Mouse (Mus musculus) neural tube, embryonic 15.5 days (tissue): ENCODE data around the gene Rps3a1. TPM values are rescaled to one million over a fixed set of nuclear protein-coding genes. Genes with fewer than 3 reads are reported as not detected.

Source experiments
- ATAC-seq: fragments of 200-750 bp; cut with Nextera tagmentation; 2 replicates; pipeline ENCODE4 v1.8.0; 2017; ENCODE audit warnings: mild to moderate bottlenecking, moderate TSS enrichment, moderate library complexity; ENCODE audit not compliant: low FRiP score
- H3K27ac ChIP-seq: fragments of 300-500 bp; sonication (generic); replicated peaks from 2 replicates; pipeline ENCODE4 v1.5.1; 2015; ENCODE audit warnings: mild to moderate bottlenecking, inconsistent platforms
- H3K27me3 ChIP-seq: fragments of 300-500 bp; sonication (generic); replicated peaks from 2 replicates; pipeline ENCODE4 v1.6.1; 2015; ENCODE audit warnings: inconsistent platforms
- H3K36me3 ChIP-seq: fragments of 300-500 bp; sonication (generic); 2 replicates; pipeline ENCODE4 v1.6.1; 2015; ENCODE audit warnings: inconsistent platforms
- H3K4me1 ChIP-seq: fragments of 300-500 bp; sonication (generic); 2 replicates; pipeline ENCODE4 v1.6.1; 2015; ENCODE audit warnings: inconsistent platforms
- H3K4me2 ChIP-seq: fragments of 300-500 bp; sonication (generic); 2 replicates; pipeline ENCODE4 v1.6.1; 2015; ENCODE audit warnings: inconsistent platforms, mild to moderate bottlenecking, moderate library complexity
- H3K4me3 ChIP-seq: fragments of 300-500 bp; sonication (generic); replicated peaks from 2 replicates; pipeline ENCODE4 v1.5.1; 2015; ENCODE audit warnings: mild to moderate bottlenecking, inconsistent platforms
- H3K9ac ChIP-seq: fragments of 300-500 bp; sonication (generic); replicated peaks from 2 replicates; pipeline ENCODE4 v1.6.1; 2015; ENCODE audit warnings: mild to moderate bottlenecking, inconsistent platforms
- H3K9me3 ChIP-seq: fragments of 300-500 bp; sonication (generic); replicated peaks from 2 replicates; pipeline ENCODE4 v1.6.1; 2016; ENCODE audit warnings: inconsistent platforms
- WGBS: fragments of 180-500 bp; shearing (Covaris S2); methylation state at CpG from one replicate; pipeline ENCODE4 v1.1.7; 2015; ENCODE audit warnings: mixed read lengths; 5-methylcytosine and 5-hydroxymethylcytosine counted together
- polyA plus RNA-seq: library from polyadenylated mRNA; unstranded; fragments of >200 nt; fragmentation: Nextera tagmentation; extraction: Ambion mirVana; gene quantifications from 2 replicates; pipeline ENCODE4 v1.2.1, GENCODE M21; 2015

Rps3a1 gene
- 534 and 720 TPM in 2 replicates for polyA plus RNA-seq

DNA sequence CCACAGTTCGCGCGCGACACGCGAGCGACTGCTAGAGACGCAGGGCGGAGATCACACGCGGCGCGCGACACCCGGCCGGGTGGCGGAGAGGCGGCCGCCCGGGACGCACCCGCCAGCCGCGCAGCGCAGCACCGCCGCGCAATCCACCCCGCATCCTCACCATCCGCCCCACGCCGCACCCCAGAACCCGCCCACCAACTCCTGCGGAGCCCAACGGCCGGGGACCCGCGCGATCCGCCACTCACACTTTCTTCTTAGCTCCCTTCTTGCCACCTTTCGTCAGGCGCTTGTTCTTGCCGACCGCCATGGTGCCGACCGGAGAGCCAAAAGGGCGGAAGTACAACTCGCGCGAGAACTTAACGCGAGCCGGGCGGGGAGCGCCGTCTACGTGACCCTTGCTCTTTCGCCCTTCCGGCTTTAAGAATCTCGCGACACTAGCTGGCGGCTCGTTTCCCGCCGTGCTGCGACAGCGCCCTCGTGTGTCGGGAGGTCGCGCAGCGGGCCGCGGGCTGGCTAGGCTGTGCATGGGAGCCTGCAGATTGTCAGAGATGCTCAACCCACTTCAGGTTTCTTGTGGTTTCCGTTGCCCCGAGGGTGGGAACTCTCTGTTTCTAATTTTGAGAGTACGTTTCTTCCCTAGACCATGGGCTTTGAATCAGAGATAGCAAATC lies at the start of gene Rps3a1:
Rps3a1 (minus strand) TSS at position 440 of the 671 bp plus-strand sequence.
- no peaks in the 10 kb centered on the region for H3K27me3 ChIP-seq
- H3K27ac ChIP-seq = peak within 1 kb of the TSS; percentile 87
- H3K4me2 ChIP-seq = peak within 1 kb of the TSS; percentile 62
- WGBS = under 1% methylated on average over 77 of the region's 77 CpGs
- H3K9me3 ChIP-seq = no peaks in the 10 kb centered on the region
- H3K36me3 ChIP-seq = peaks cover 31% of the 10 kb centered on the region
- H3K4me3 ChIP-seq = peak within 1 kb of the TSS; percentile 79
- H3K9ac ChIP-seq = peak within 1 kb of the TSS; percentile 95
- peaks cover 17% of the 10 kb centered on the region for H3K4me1 ChIP-seq
- peak; percentile 96 for ATAC-seq

DNA sequence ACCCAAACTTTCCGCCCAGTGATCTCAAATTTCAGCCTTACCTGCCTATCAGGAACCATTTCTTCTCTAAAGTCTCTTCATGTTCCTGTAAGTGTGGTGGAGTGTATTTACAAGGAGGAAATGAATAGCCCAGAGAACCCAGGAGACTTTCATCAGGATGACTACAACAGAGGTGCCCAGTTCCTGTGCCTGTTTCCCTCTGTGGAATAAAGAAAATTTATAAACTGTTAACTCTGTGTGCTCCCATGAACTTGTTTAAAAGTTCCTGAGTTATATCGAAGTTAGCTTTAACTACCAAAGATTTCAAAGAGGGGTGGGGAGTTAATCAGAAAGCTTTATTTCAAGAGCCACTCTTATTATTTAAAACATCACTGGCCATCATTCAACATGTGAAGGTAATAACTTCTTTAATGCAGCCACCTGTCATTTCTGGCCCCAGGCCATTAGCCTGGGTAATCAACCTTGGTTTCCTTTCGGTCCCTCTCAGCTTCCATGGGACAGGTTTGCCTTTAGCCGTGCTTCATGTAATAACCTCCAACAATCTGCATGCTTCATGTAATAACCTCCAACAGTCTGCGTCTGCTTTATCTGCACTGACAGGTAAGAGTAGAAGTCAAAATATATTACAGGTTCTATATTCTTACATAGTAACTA lies 45.4 kb upstream of the Rps3a1 start:
- H3K4me1 ChIP-seq = no peaks in the 10 kb centered on the region
- no peak overlapping the region for H3K27ac ChIP-seq
- no peak overlapping the region for H3K4me2 ChIP-seq
- no peak overlapping the region for H3K9ac ChIP-seq
- H3K27me3 ChIP-seq = no peaks in the 10 kb centered on the region
- ATAC-seq = no peak
- no peak overlapping the region for H3K4me3 ChIP-seq
- H3K9me3 ChIP-seq = no peaks in the 10 kb centered on the region
- 68% methylated on average over 5 of the region's 5 CpGs for WGBS
- H3K36me3 ChIP-seq = no peaks in the 10 kb centered on the region

- no peak overlapping the region for H3K27ac ChIP-seq
- H3K27me3 ChIP-seq = no peaks in the 10 kb centered on the region
- H3K4me1 ChIP-seq = no peaks in the 10 kb centered on the region
- no peaks in the 10 kb centered on the region for H3K9me3 ChIP-seq
- no peak overlapping the region for H3K9ac ChIP-seq
- WGBS = 87% methylated on average over 7 of the region's 7 CpGs
- no peak overlapping the region for H3K4me2 ChIP-seq
- no peaks in the 10 kb centered on the region for H3K36me3 ChIP-seq
- ATAC-seq = no peak
- no peak overlapping the region for H3K4me3 ChIP-seq
Observed at GRCm38 (mm10) chr3:86184546-86184945, 42.0 kb upstream of the Rps3a1 start.

- Histone ChIP-seq H3K4me3 (no peak overlapping the region), H3K36me3 (no peaks in the 10 kb centered on the region), H3K27me3 (no peaks in the 10 kb centered on the region), H3K27ac (no peak overlapping the region), H3K9me3 (no peaks in the 10 kb centered on the region), H3K4me1 (no peaks in the 10 kb centered on the region), H3K4me2 (no peak overlapping the region), H3K9ac (no peak overlapping the region)
- no peak for ATAC-seq
- 68% methylated on average over 5 of the region's 5 CpGs for WGBS
Observed at GRCm38 (mm10) chr3:86181107-86181506, 38.6 kb upstream of the Rps3a1 start.

- Histone ChIP-seq H3K27ac (no peak overlapping the region), H3K4me3 (no peak overlapping the region)
- 92% methylated on average over 7 of the region's 7 CpGs for WGBS
Observed at GRCm38 (mm10) chr3:86179714-86180113, 37.2 kb upstream of the Rps3a1 start.

DNA sequence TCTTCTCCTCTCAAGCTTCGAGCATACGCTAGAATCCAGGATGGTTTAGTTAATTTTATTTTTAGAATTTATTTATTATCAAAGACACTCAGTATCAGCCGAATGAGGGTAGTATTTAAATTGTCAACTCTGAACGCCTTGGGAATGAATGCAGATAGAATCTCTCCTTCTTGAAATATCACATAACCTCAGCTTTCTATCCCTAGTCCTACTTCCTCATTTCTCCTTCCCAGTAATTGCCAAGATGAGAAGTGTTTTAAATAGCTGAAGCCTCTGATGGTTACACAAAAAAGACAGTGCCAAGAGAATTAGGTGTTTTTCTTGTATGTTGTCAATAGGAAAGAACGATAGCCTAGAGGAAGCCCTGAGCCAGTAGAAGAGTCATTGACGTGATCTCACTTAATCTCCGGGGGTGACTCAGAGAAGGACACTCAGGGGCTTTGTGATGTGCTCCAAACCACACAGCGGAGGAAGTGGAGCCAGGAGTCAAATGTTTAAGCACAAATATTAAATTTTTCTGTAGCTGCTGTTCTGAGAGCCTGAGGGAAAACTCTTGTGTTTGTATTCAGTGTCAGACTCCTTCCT lies 26.4 kb upstream of the Rps3a1 start:
- Histone ChIP-seq H3K9me3 (no peaks in the 10 kb centered on the region), H3K4me1 (no peaks in the 10 kb centered on the region), H3K27me3 (no peaks in the 10 kb centered on the region), H3K4me3 (no peak overlapping the region), H3K4me2 (no peak overlapping the region), H3K36me3 (no peaks in the 10 kb centered on the region), H3K27ac (no peak overlapping the region), H3K9ac (no peak overlapping the region)
- WGBS = 81% methylated on average over 8 of the region's 8 CpGs
- ATAC-seq = no peak

More at GRCm38 (mm10) chr3:86179714-86180113, 37.2 kb upstream of the Rps3a1 start:
- Histone ChIP-seq H3K36me3 (no peaks in the 10 kb centered on the region), H3K4me1 (no peaks in the 10 kb centered on the region), H3K9me3 (no peaks in the 10 kb centered on the region), H3K27me3 (no peaks in the 10 kb centered on the region), H3K4me2 (no peak overlapping the region), H3K9ac (no peak overlapping the region)
- no peak for ATAC-seq

- H3K4me3 ChIP-seq = no peak overlapping the region
- H3K4me1 ChIP-seq = 0 out of 2 replicates have a peak, but pooled peaks cover 3% of the 10 kb centered on the region
- H3K27ac ChIP-seq = no peak overlapping the region
- H3K27me3 ChIP-seq = no peaks in the 10 kb centered on the region
- H3K36me3 ChIP-seq = no peaks in the 10 kb centered on the region
- no peak overlapping the region for H3K4me2 ChIP-seq
- no peak overlapping the region for H3K9ac ChIP-seq
- no peak for ATAC-seq
- 72% methylated on average over 9 of the region's 9 CpGs for WGBS
- H3K9me3 ChIP-seq = no peaks in the 10 kb centered on the region
Observed at GRCm38 (mm10) chr3:86149521-86149920, 7.0 kb upstream of the Rps3a1 start.

DNA sequence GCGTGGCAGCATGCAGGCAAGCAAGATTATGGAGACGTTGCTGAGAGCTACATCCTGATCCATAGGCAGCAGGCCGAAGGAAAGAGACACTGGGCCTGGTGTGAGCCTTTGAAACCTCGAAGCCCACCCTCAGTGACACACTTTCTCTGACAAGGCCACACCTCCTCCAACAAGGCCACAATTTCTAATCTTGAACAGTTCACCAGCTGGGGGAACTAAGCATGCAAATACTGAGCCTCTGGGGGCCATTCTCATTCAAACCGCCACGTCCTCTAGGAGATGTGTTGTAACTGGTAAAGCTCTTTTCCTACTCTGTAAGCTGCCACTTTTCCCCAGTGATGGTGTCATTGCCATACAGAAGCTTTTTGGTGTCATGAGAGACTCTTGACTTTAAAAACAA lies 6.6 kb upstream of the Rps3a1 start:
- H3K4me1 ChIP-seq = 0 out of 2 replicates have a peak, but pooled peaks cover 3% of the 10 kb centered on the region
- no peak for ATAC-seq
- no peak overlapping the region for H3K4me3 ChIP-seq
- no peaks in the 10 kb centered on the region for H3K36me3 ChIP-seq
- no peak overlapping the region for H3K4me2 ChIP-seq
- no peaks in the 10 kb centered on the region for H3K9me3 ChIP-seq
- no peaks in the 10 kb centered on the region for H3K27me3 ChIP-seq
- no peak overlapping the region for H3K27ac ChIP-seq
- no peak overlapping the region for H3K9ac ChIP-seq
- 78% methylated on average over 6 of the region's 6 CpGs for WGBS

DNA sequence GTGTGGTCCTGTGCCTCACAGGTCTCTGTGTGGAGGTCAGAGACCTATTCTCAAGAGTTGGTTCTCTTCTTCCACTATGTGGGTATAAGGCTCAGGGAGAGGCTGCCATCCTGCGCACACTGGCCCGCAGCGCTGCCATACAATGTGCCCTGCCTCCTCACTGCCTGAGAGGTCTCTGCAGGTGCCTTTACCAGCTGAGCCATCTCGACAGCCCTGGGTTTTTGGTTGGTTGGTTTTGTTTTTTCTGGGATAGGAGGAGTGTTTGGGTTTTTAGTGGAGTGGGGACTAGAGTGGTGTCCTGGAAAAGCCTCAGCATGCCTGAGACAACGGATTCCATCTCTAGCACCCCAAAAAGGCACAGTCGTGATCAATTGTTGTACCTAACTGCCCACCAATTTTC lies 841 bp upstream of the Rps3a1 start:
- H3K27me3 ChIP-seq = no peaks in the 10 kb centered on the region
- no peak for ATAC-seq
- WGBS = 89% methylated on average over 6 of the region's 6 CpGs
- H3K36me3 ChIP-seq = peaks cover 22% of the 10 kb centered on the region
- H3K9me3 ChIP-seq = no peaks in the 10 kb centered on the region
- H3K9ac ChIP-seq = no peak overlapping the region
- H3K27ac ChIP-seq = no peak overlapping the region
- peaks cover 17% of the 10 kb centered on the region for H3K4me1 ChIP-seq
- H3K4me3 ChIP-seq = no peak overlapping the region
- no peak overlapping the region for H3K4me2 ChIP-seq

GRCm38 (mm10) chr3:86142934-86143317 lies 424 bp upstream of the Rps3a1 start:
- Histone ChIP-seq H3K27ac (no peak overlapping the region), H3K27me3 (no peaks in the 10 kb centered on the region), H3K9me3 (no peaks in the 10 kb centered on the region), H3K9ac (0 out of 2 replicates have a peak overlapping the region, but pooled peaks have one; percentile 0), H3K4me3 (no peak overlapping the region), H3K4me1 (peaks cover 17% of the 10 kb centered on the region), H3K36me3 (peaks cover 26% of the 10 kb centered on the region), H3K4me2 (peak overlapping the region; percentile 41)
- 37% methylated on average over 6 of the region's 6 CpGs for whole genome bisulfite sequencing
- ATAC-seq = peak; percentile 33; the same call in 1 of the 2 replicates

GRCm38 (mm10) chr3:86141886-86142262 lies 628 bp downstream of the Rps3a1 start:
- peak; percentile 43 for ATAC-seq
- peak overlapping the region; percentile 79 for H3K4me3 ChIP-seq
- H3K27me3 ChIP-seq = no peaks in the 10 kb centered on the region
- H3K9me3 ChIP-seq = no peaks in the 10 kb centered on the region
- peaks cover 35% of the 10 kb centered on the region for H3K36me3 ChIP-seq
- H3K9ac ChIP-seq = peak overlapping the region; percentile 95
- under 1% methylated on average over 18 of the region's 18 CpGs for WGBS
- H3K4me2 ChIP-seq = peak overlapping the region; percentile 62
- H3K27ac ChIP-seq = peak overlapping the region; percentile 87
- peaks cover 17% of the 10 kb centered on the region for H3K4me1 ChIP-seq

- Histone ChIP-seq H3K4me2 (peak overlapping the region; percentile 62), H3K9me3 (no peaks in the 10 kb centered on the region), H3K36me3 (peaks cover 38% of the 10 kb centered on the region), H3K27me3 (no peaks in the 10 kb centered on the region), H3K27ac (0 out of 2 replicates have a peak overlapping the region, but pooled peaks have one; percentile 10), H3K4me1 (peaks cover 17% of the 10 kb centered on the region), H3K9ac (peak overlapping the region; percentile 95), H3K4me3 (peak overlapping the region; percentile 79)
- 17% methylated on average over 7 of the region's 7 CpGs for WGBS
- no peak for ATAC-seq
Observed at GRCm38 (mm10) chr3:86141366-86141765, 1.1 kb downstream of the Rps3a1 start.
